Mouse (Mus musculus): ENCODE data around the gene Nuak2. TPM values are rescaled to one million over a fixed set of nuclear protein-coding genes. Genes with fewer than 3 reads are reported as not detected.

Nuak2 gene
- total and polyA plus RNA-seq, 2 experiments from 2014 or later, result 7.0 to 9.9 TPM

GRCm38 (mm10) chr1:132381929-132382328 is 66.0 kb downstream of the Nuak2 start:
- Histone ChIP-seq H3K27ac (ENCODE audit: low read depth, low read length) (no peak overlapping the region), H3K4me2 (ENCODE audit: low read depth, low read length, poor library complexity, severe bottlenecking) (no peak overlapping the region), H3K4me1 (ENCODE audit: insufficient read depth, low read length) (peaks cover 14% of the 10 kb centered on the region), H3K4me3 (ENCODE audit: low read depth, low read length) (no peak overlapping the region), H3K36me3 (ENCODE audit: insufficient read depth, low read length) (peaks cover 26% of the 10 kb centered on the region), H3K27me3 (ENCODE audit: insufficient read depth, low read length) (no peaks in the 10 kb centered on the region), H3K9ac (replicated peaks; ENCODE audit: low read length, poor library complexity, severe bottlenecking) (no peak overlapping the region), H3K9me3 (ENCODE audit: low read length) (no peaks in the 10 kb centered on the region)
- WGBS, result 55% methylated on average over 10 of the region's 10 CpGs
- no peak for ATAC-seq (ENCODE audit: low FRiP score)
- DNase-seq (ENCODE audit: low spot score), result no peak
- TF ChIP-seq CTCF (IDR thresholded peaks at IDR 0.05), result no peak

Other genes starting within 250 kb of the Nuak2 start
- gene Mfsd4a, start 248.1 kb upstream of the Nuak2 start, total RNA-seq (2014; rRNA removed), result 4.6 and 9.2 TPM in 2 replicates
- 9.0 and 9.9 TPM in 2 replicates for gene Mfsd4a, start 248.1 kb upstream of the Nuak2 start, polyA plus RNA-seq (2015; fragmentation: Nextera tagmentation; extraction: Ambion mirVana)
- 3.5 and 7.2 TPM in 2 replicates for gene Cdk18, start 176.4 kb upstream of the Nuak2 start, total RNA-seq (2014; rRNA removed)
- gene Cdk18, start 176.4 kb upstream of the Nuak2 start, polyA plus RNA-seq (2015; fragmentation: Nextera tagmentation; extraction: Ambion mirVana), result 2.4 and 3.1 TPM in 2 replicates
- 9.3 and 12.6 TPM in 2 replicates for gene Lemd1, start 124.7 kb upstream of the Nuak2 start, total RNA-seq (2014; rRNA removed)
- gene Lemd1, start 124.7 kb upstream of the Nuak2 start, polyA plus RNA-seq (2015; fragmentation: Nextera tagmentation; extraction: Ambion mirVana), result 11.3 and 12.6 TPM in 2 replicates
- gene AC124108.1, start 124.7 kb upstream of the Nuak2 start, total RNA-seq (2014; rRNA removed), result 3.9 and 6.9 TPM in 2 replicates
- gene AC124108.1, start 124.7 kb upstream of the Nuak2 start, polyA plus RNA-seq (2015; fragmentation: Nextera tagmentation; extraction: Ambion mirVana), result 0.50 and 0.54 TPM in 2 replicates
- gene Gm10188, start 86.4 kb upstream of the Nuak2 start, total RNA-seq (2014; rRNA removed), result not detected in 2 replicates
- gene Gm10188, start 86.4 kb upstream of the Nuak2 start, polyA plus RNA-seq (2015; fragmentation: Nextera tagmentation; extraction: Ambion mirVana), result 0.22 TPM in 1 of 2 replicates, not detected in the other
- gene Klhdc8a, start 17.5 kb upstream of the Nuak2 start, total RNA-seq (2014; rRNA removed), result 29.5 and 31.1 TPM in 2 replicates
- 12.4 and 14.8 TPM in 2 replicates for gene Klhdc8a, start 17.5 kb upstream of the Nuak2 start, polyA plus RNA-seq (2015; fragmentation: Nextera tagmentation; extraction: Ambion mirVana)
- 115 and 152 TPM in 2 replicates for gene Tmcc2, start 75.2 kb downstream of the Nuak2 start, total RNA-seq (2014; rRNA removed)
- 35.4 and 36.3 TPM in 2 replicates for gene Tmcc2, start 75.2 kb downstream of the Nuak2 start, polyA plus RNA-seq (2015; fragmentation: Nextera tagmentation; extraction: Ambion mirVana)
- 14.6 and 21.2 TPM in 2 replicates for gene Dstyk, start 101.4 kb downstream of the Nuak2 start, total RNA-seq (2014; rRNA removed)
- 5.4 and 5.6 TPM in 2 replicates for gene Dstyk, start 101.4 kb downstream of the Nuak2 start, polyA plus RNA-seq (2015; fragmentation: Nextera tagmentation; extraction: Ambion mirVana)
- 22.6 and 31.4 TPM in 2 replicates for gene Rbbp5, start 161.2 kb downstream of the Nuak2 start, total RNA-seq (2014; rRNA removed)
- 25.5 and 25.8 TPM in 2 replicates for gene Rbbp5, start 161.2 kb downstream of the Nuak2 start, polyA plus RNA-seq (2015; fragmentation: Nextera tagmentation; extraction: Ambion mirVana)
- gene Tmem81, start 190.1 kb downstream of the Nuak2 start, total RNA-seq (2014; rRNA removed), result 0.38 and 1.4 TPM in 2 replicates
- gene Tmem81, start 190.1 kb downstream of the Nuak2 start, polyA plus RNA-seq (2015; fragmentation: Nextera tagmentation; extraction: Ambion mirVana), result 0.81 and 0.96 TPM in 2 replicates
- gene Cntn2, start 227.1 kb downstream of the Nuak2 start, total RNA-seq (2014; rRNA removed), result 55.4 and 69.2 TPM in 2 replicates
- 14.7 and 15.6 TPM in 2 replicates for gene Cntn2, start 227.1 kb downstream of the Nuak2 start, polyA plus RNA-seq (2015; fragmentation: Nextera tagmentation; extraction: Ambion mirVana)

Measured in midbrain, postnatal 0 days (tissue).